Mouse (Mus musculus) small intestine, adult 2 months (tissue): ENCODE data around the gene Denr.

Experiments used
- CTCF ChIP-seq: fragments of 200-500 bp; IDR thresholded peaks from 2 replicates; pipeline ENCODE4 v1.5.1; 2012; ENCODE audit warnings: low read depth, mild to moderate bottlenecking, control low read depth, inconsistent platforms, low read length, moderate library complexity, mixed read lengths; ENCODE audit not compliant: insufficient replicate concordance, insufficient read length; ENCODE audit errors: extremely low read depth
- POLR2A ChIP-seq: fragments of 200-500 bp; IDR thresholded peaks from 2 replicates; pipeline ENCODE4 v1.6.1; 2012; ENCODE audit warnings: low read depth, mild to moderate bottlenecking, control low read depth, inconsistent platforms, low read length, moderate library complexity

- TF ChIP-seq POLR2A (no peak), CTCF (no peak)
Observed at GRCm38 (mm10) chr5:123896395-123896794, 10.6 kb upstream of the Denr start.
